ENCODE assay signal across 30 mouse cellular contexts in the genomic region with DNA sequence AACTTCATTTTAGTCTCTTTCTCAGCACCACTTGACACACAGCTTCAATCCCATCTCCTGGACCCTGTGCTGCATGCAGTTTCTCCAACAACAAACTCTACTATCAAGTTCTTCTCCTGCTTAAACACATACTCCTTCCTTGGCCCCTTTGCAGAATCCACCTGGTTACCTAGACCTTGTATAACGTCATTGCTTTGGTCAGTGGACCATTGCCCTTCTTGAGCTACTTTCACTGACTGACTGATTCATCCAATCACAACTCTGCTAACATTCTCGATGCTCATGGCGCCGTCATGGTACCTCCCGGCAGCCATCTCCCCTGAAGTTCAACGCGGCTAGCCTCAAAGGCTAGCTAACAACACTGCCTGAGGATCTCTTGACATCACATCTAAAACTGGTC. TPM values are rescaled to one million over a fixed set of nuclear protein-coding genes. Genes with fewer than 3 reads are reported as not detected.
DNase-seq lines count a peak whose midpoint lies in the region; ATAC-seq and TF ChIP-seq lines count a peak whose summit lies in the region.
"Had no signal": no experiment of that assay in that cellular context is flagged by ENCODE, and none has a peak within 500 bp of the region (broad histone marks: within the 10 kb centered on the region; RNA-seq: fewer than 3 reads in every experiment).

No protein-coding gene starts in this region.

- peak overlapping the region; percentile 94 for H3K4me3 ChIP-seq in gastrocnemius, adult 2 months
- H3K4me3 ChIP-seq in intestine, postnatal 0 days (ENCODE audit: low read depth, low read length): no peak overlapping the region
- no peak overlapping the region for H3K4me3 ChIP-seq in intestine, embryonic 16.5 days (ENCODE audit: low read length)
- H3K4me3 ChIP-seq in midbrain, embryonic 11.5 days (ENCODE audit: low read depth, low read length): no peak overlapping the region
- no peak overlapping the region for H3K4me3 ChIP-seq in midbrain, embryonic 16.5 days (ENCODE audit: low read depth, low read length)
- H3K4me3 ChIP-seq in small intestine, adult 2 months (ENCODE audit: low read depth, low read length): no peak overlapping the region
- H3K4me3 ChIP-seq: embryonic facial prominence, embryonic 12.5 days; embryonic facial prominence, embryonic 15.5 days; forebrain, embryonic 12.5 days; forebrain, embryonic 15.5 days; heart, embryonic 15.5 days; hindbrain, embryonic 10.5 days; hindbrain, embryonic 13.5 days; intestine, embryonic 15.5 days had no signal

- no peak overlapping the region for H3K9ac ChIP-seq in intestine, postnatal 0 days (ENCODE audit: low read depth, low read length)
- H3K9ac ChIP-seq in intestine, embryonic 16.5 days (ENCODE audit: low read depth, low read length): no peak overlapping the region
- no peak overlapping the region for H3K9ac ChIP-seq in midbrain, embryonic 11.5 days (ENCODE audit: low read length)
- H3K9ac ChIP-seq in midbrain, embryonic 16.5 days (ENCODE audit: low read depth, low read length): no peak overlapping the region
- H3K9ac ChIP-seq: embryonic facial prominence, embryonic 12.5 days; embryonic facial prominence, embryonic 15.5 days; forebrain, embryonic 12.5 days; forebrain, embryonic 15.5 days; heart, embryonic 15.5 days; hindbrain, embryonic 13.5 days; intestine, embryonic 15.5 days had no signal

- intact Hi-C loops in gastrocnemius, adult 2 months (cut with DNase I): no loop called here

- ATAC-seq in intestine, postnatal 0 days: peak; percentile 14; the same call in 1 of the 2 replicates
- no peak for ATAC-seq in intestine, embryonic 16.5 days
- ATAC-seq in midbrain, embryonic 11.5 days (ENCODE audit: low FRiP score): no peak
- ATAC-seq in midbrain, embryonic 16.5 days: no peak
- ATAC-seq: forebrain, embryonic 15.5 days; hindbrain, embryonic 16.5 days; intestine, embryonic 15.5 days had no signal

- no peak for DNase-seq in gastrocnemius, adult 2 months
- DNase-seq in gastrocnemius, postnatal 25 days: no peak
- DNase-seq in midbrain, embryonic 11.5 days (ENCODE audit: low spot score, missing footprints): peak; percentile 59
- DNase-seq: cerebellum, adult 2 months; cerebellum, adult 9-11 months; cerebellum, postnatal 25 days; gastrocnemius, postnatal 10 days had no signal

- no peaks in the 10 kb centered on the region for H3K27me3 ChIP-seq in intestine, postnatal 0 days (replicated peaks; ENCODE audit: control insufficient read depth, insufficient read depth, low read length)
- H3K27me3 ChIP-seq in intestine, embryonic 16.5 days (replicated peaks; ENCODE audit: control insufficient read depth, insufficient read depth, low read length): no peaks in the 10 kb centered on the region
- no peaks in the 10 kb centered on the region for H3K27me3 ChIP-seq in midbrain, embryonic 11.5 days (ENCODE audit: control insufficient read depth, insufficient read depth, low read length)
- H3K27me3 ChIP-seq in midbrain, embryonic 16.5 days (ENCODE audit: control insufficient read depth, insufficient read depth, low read depth, low read length): no peaks in the 10 kb centered on the region
- H3K27me3 ChIP-seq in small intestine, adult 2 months (ENCODE audit: control insufficient read depth, insufficient read depth, low read length): no peaks in the 10 kb centered on the region
- H3K27me3 ChIP-seq: embryonic facial prominence, embryonic 12.5 days; embryonic facial prominence, embryonic 15.5 days; forebrain, embryonic 12.5 days; forebrain, embryonic 15.5 days; heart, embryonic 15.5 days; hindbrain, embryonic 13.5 days; intestine, embryonic 15.5 days had no signal

- TF ChIP-seq POLR2A in small intestine, adult 2 months (IDR thresholded peaks at IDR 0.05; ENCODE audit: low read depth, low read length): no peak

- no peaks in the 10 kb centered on the region for H3K36me3 ChIP-seq in intestine, postnatal 0 days (ENCODE audit: control insufficient read depth, insufficient read depth)
- no peaks in the 10 kb centered on the region for H3K36me3 ChIP-seq in intestine, embryonic 16.5 days (ENCODE audit: control insufficient read depth, insufficient read depth, low read length)
- H3K36me3 ChIP-seq in midbrain, embryonic 11.5 days (ENCODE audit: control insufficient read depth, insufficient read depth, low read length): no peaks in the 10 kb centered on the region
- H3K36me3 ChIP-seq in midbrain, embryonic 16.5 days (ENCODE audit: control insufficient read depth, insufficient read depth, low read length): no peaks in the 10 kb centered on the region
- no peaks in the 10 kb centered on the region for H3K36me3 ChIP-seq in small intestine, adult 2 months (ENCODE audit: control insufficient read depth, insufficient read depth, low read length)
- H3K36me3 ChIP-seq: embryonic facial prominence, embryonic 12.5 days; embryonic facial prominence, embryonic 15.5 days; heart, embryonic 15.5 days; intestine, embryonic 15.5 days had no signal

- no peak overlapping the region for H3K4me2 ChIP-seq in intestine, postnatal 0 days (replicated peaks; ENCODE audit: low read depth)
- H3K4me2 ChIP-seq in intestine, embryonic 16.5 days (ENCODE audit: low read depth, low read length): no peak overlapping the region
- no peak overlapping the region for H3K4me2 ChIP-seq in midbrain, embryonic 11.5 days
- no peak overlapping the region for H3K4me2 ChIP-seq in midbrain, embryonic 16.5 days (ENCODE audit: low read length)
- H3K4me2 ChIP-seq: embryonic facial prominence, embryonic 12.5 days; embryonic facial prominence, embryonic 15.5 days; forebrain, embryonic 12.5 days; forebrain, embryonic 15.5 days; heart, embryonic 11.5 days; heart, embryonic 15.5 days; hindbrain, embryonic 13.5 days; intestine, embryonic 15.5 days had no signal

- no peak for TF ChIP-seq CTCF in gastrocnemius, adult 2 months (IDR thresholded peaks at IDR 0.05)
- TF ChIP-seq CTCF in intestine, postnatal 0 days (IDR thresholded peaks at IDR 0.05; ENCODE audit: low read depth): no peak
- TF ChIP-seq CTCF in small intestine, adult 2 months (IDR thresholded peaks at IDR 0.05; ENCODE audit: extremely low read depth, insufficient read length, insufficient replicate concordance, low read depth, low read length): no peak

- H3K9me3 ChIP-seq in intestine, postnatal 0 days (ENCODE audit: control insufficient read depth): no peaks in the 10 kb centered on the region
- H3K9me3 ChIP-seq in intestine, embryonic 16.5 days (ENCODE audit: control insufficient read depth, low read length): no peaks in the 10 kb centered on the region; the same call in 1 of the 2 replicates
- no peaks in the 10 kb centered on the region for H3K9me3 ChIP-seq in midbrain, embryonic 11.5 days (ENCODE audit: control insufficient read depth, low read length)
- H3K9me3 ChIP-seq in midbrain, embryonic 16.5 days (replicated peaks; ENCODE audit: control insufficient read depth, low read length, poor library complexity, severe bottlenecking): no peaks in the 10 kb centered on the region
- H3K9me3 ChIP-seq: embryonic facial prominence, embryonic 12.5 days; embryonic facial prominence, embryonic 15.5 days; forebrain, embryonic 15.5 days; heart, embryonic 15.5 days; hindbrain, embryonic 13.5 days; intestine, embryonic 15.5 days had no signal

- H3K4me1 ChIP-seq in intestine, postnatal 0 days (replicated peaks; ENCODE audit: control insufficient read depth, insufficient read depth, low read length): no peaks in the 10 kb centered on the region
- peaks cover 4% of the 10 kb centered on the region; the same call in 1 of the 2 replicates for H3K4me1 ChIP-seq in intestine, embryonic 16.5 days (ENCODE audit: control insufficient read depth, insufficient read depth, low read length)
- peaks cover 5% of the 10 kb centered on the region for H3K4me1 ChIP-seq in midbrain, embryonic 11.5 days (ENCODE audit: control insufficient read depth, insufficient read depth, low read length)
- peaks cover 16% of the 10 kb centered on the region for H3K4me1 ChIP-seq in midbrain, embryonic 16.5 days (ENCODE audit: control insufficient read depth, insufficient read depth, low read length)
- H3K4me1 ChIP-seq in small intestine, adult 2 months (ENCODE audit: control insufficient read depth, insufficient read depth, insufficient read length, low read length): peaks cover 6% of the 10 kb centered on the region
- H3K4me1 ChIP-seq: embryonic facial prominence, embryonic 15.5 days had no signal

- peak overlapping the region; percentile 92 for H3K27ac ChIP-seq in gastrocnemius, adult 2 months
- H3K27ac ChIP-seq in intestine, postnatal 0 days (ENCODE audit: low read depth, low read length): peak overlapping the region; percentile 15; the same call in 1 of the 2 replicates
- no peak overlapping the region for H3K27ac ChIP-seq in intestine, embryonic 16.5 days (ENCODE audit: low read length)
- no peak overlapping the region for H3K27ac ChIP-seq in midbrain, embryonic 11.5 days (ENCODE audit: low read depth, low read length)
- H3K27ac ChIP-seq in midbrain, embryonic 16.5 days (ENCODE audit: low read length): no peak overlapping the region
- H3K27ac ChIP-seq in small intestine, adult 2 months (ENCODE audit: insufficient read depth, low read depth, low read length): peak overlapping the region; percentile 75; the same call in 1 of the 2 replicates
- H3K27ac ChIP-seq: embryonic facial prominence, embryonic 12.5 days; embryonic facial prominence, embryonic 15.5 days; forebrain, embryonic 12.5 days; forebrain, embryonic 15.5 days; heart, embryonic 15.5 days; hindbrain, embryonic 10.5 days; hindbrain, embryonic 13.5 days; intestine, embryonic 15.5 days had no signal

- 95% methylated on average over 7 of the region's 7 CpGs for whole genome bisulfite sequencing in intestine, postnatal 0 days
- WGBS in intestine, embryonic 16.5 days: 92% methylated on average over 7 of the region's 7 CpGs
- 91% methylated on average over 7 of the region's 7 CpGs for WGBS in midbrain, embryonic 11.5 days
- WGBS in midbrain, embryonic 16.5 days: 97% methylated on average over 7 of the region's 7 CpGs
- 95% methylated on average over 7 of the region's 7 CpGs for WGBS in small intestine, adult 2 months

RNA-seq across cellular contexts. Expression of a gene that starts 6.2 kb away (rescaled TPM):
- 10 to 100 TPM; 19.4 to 23.0 TPM for total RNA-seq in gastrocnemius, adult 2 months (2021)
- total RNA-seq in gastrocnemius, postnatal 25 days (2021): 10 to 100 TPM; 21.6 to 26.7 TPM
- polyA plus RNA-seq in intestine, postnatal 0 days (2015; fragmentation: Nextera tagmentation; extraction: Ambion mirVana): 499 and 565 TPM in 2 replicates
- 151 and 157 TPM in 2 replicates for polyA plus RNA-seq in intestine, embryonic 16.5 days (2015; fragmentation: Nextera tagmentation; extraction: Ambion mirVana)
- 182 and 213 TPM in 2 replicates for polyA plus RNA-seq in midbrain, embryonic 11.5 days (2014; fragmentation: Nextera tagmentation; extraction: Ambion mirVana)
- 387 and 445 TPM in 2 replicates for polyA plus RNA-seq in midbrain, embryonic 16.5 days (2015; fragmentation: Nextera tagmentation; extraction: Ambion mirVana)
- polyA plus RNA-seq in small intestine, adult 2 months (2012; rRNA removed): 227 and 679 TPM in 2 replicates

RNA-seq across cellular contexts. Expression of a gene that starts 43.4 kb away (rescaled TPM):
- total RNA-seq in gastrocnemius, adult 2 months (2021): not detected
- not detected for total RNA-seq in gastrocnemius, postnatal 25 days (2021)
- 438 and 502 TPM in 2 replicates for polyA plus RNA-seq in intestine, postnatal 0 days (2015; fragmentation: Nextera tagmentation; extraction: Ambion mirVana)
- polyA plus RNA-seq in intestine, embryonic 16.5 days (2015; fragmentation: Nextera tagmentation; extraction: Ambion mirVana): 408 and 430 TPM in 2 replicates
- polyA plus RNA-seq in midbrain, embryonic 11.5 days (2014; fragmentation: Nextera tagmentation; extraction: Ambion mirVana): not detected in 2 replicates
- polyA plus RNA-seq in midbrain, embryonic 16.5 days (2015; fragmentation: Nextera tagmentation; extraction: Ambion mirVana): 0.23 TPM in 1 of 2 replicates, not detected in the other
- polyA plus RNA-seq in small intestine, adult 2 months (2012; rRNA removed): 251 and 276 TPM in 2 replicates
- total RNA-seq: adrenal gland, adult 8-10 months; adrenal gland, postnatal 25 days; common myeloid progenitor, adult 5-6 weeks; ES-E14; gastrocnemius, postnatal 10 days; gastrocnemius, postnatal 4 days; heart, postnatal 10 days; heart, postnatal 36 days had no signal
- polyA plus RNA-seq: activated CD4-positive, CD25-positive, alpha-beta regulatory T cell, adult 4 months; brain, embryonic 14.5 days; cerebellum, adult 2 months; forebrain, embryonic 15.5 days; hindbrain, embryonic 10.5 days; hindbrain, embryonic 13.5 days; hindbrain, embryonic 16.5 days had no signal

Comparison
In these comparisons a context has a peak if more than half of its experiments do, and no peak if none do; other contexts are left out.
1. H3K27ac ChIP-seq: peak in gastrocnemius, adult 2 months (single experiment), intestine, postnatal 0 days (single experiment) and small intestine, adult 2 months (single experiment); none in intestine, embryonic 16.5 days (single experiment), midbrain, embryonic 11.5 days (single experiment) and midbrain, embryonic 16.5 days (single experiment).
2. RNA of a gene that starts 43.4 kb away (polyA plus RNA-seq): 438 to 502 TPM in intestine, postnatal 0 days, 408 to 430 TPM in intestine, embryonic 16.5 days and 251 to 276 TPM in small intestine, adult 2 months; 0.23 TPM in midbrain, embryonic 16.5 days and not detected in midbrain, embryonic 11.5 days; every median in the first group is over 100 times any median in the second.